Mouse (Mus musculus) cerebellum, adult 2 months (tissue): ENCODE measurements around the gene Cyp11a1.

Source experiments
- CTCF ChIP-seq: fragments of 200-500 bp; IDR thresholded peaks from 2 replicates; pipeline ENCODE4 v1.5.1; 2011; ENCODE audit warnings: low read depth, mild to moderate bottlenecking, control low read depth, low read length, moderate library complexity, borderline replicate concordance; ENCODE audit not compliant: insufficient read depth
- POLR2A ChIP-seq: fragments of 200-500 bp; IDR thresholded peaks from 2 replicates; pipeline ENCODE4 v1.6.1; 2011; ENCODE audit warnings: low read length, control low read depth, borderline replicate concordance; ENCODE audit not compliant: insufficient read depth

DNA sequence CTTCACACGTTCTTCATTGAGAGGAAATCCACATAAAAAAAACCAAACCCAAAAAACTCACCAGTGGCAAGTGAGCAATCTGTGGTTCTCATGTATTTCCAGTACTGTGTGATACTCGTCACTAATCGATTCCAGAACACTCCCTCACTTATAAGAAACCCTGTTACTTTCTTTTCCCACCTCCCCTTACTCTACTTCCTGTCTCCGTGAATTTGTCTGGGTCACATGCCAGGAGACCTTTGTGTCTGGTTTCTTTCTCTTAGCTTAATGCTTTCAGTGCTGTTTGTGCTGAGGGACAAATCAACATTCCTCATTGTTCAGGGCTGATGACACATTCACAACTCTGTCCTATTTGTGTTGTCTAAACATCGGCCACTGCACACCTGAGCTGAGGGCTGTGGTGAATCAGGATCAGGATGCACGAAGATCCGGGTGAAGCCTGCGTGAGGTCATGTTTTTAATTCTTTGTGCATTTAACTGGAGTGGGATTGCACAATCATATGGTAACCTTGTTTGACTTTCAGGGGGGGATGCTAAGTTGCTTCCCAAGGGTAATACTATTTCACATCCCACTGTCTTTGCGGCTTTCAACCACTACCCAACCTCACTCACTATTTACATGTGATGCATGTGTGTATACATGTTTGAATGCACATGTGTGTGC, 33.3 kb upstream of the Cyp11a1 start:
- TF ChIP-seq CTCF: no peak
- TF ChIP-seq POLR2A: no peak
